Mouse (Mus musculus): ENCODE data around the gene Tmem245.

- TF ChIP-seq POLR2A (IDR thresholded peaks at IDR 0.05; ENCODE audit: borderline replicate concordance, low read depth, low read length): no peak
- no peak for TF ChIP-seq CTCF (IDR thresholded peaks at IDR 0.05; ENCODE audit: low read depth, low read length)
Measured at GRCm38 (mm10) chr4:56837661-56838060, 109.6 kb downstream of the Tmem245 start.
